Mouse (Mus musculus) cerebellum, adult 2 months (tissue): ENCODE data around the gene Camkv.

Source experiments
- CTCF ChIP-seq: fragments of 200-500 bp; IDR thresholded peaks from 2 replicates; pipeline ENCODE4 v1.5.1; 2011; ENCODE audit warnings: low read depth, mild to moderate bottlenecking, control low read depth, low read length, moderate library complexity, borderline replicate concordance; ENCODE audit not compliant: insufficient read depth
- POLR2A ChIP-seq: fragments of 200-500 bp; IDR thresholded peaks from 2 replicates; pipeline ENCODE4 v1.6.1; 2011; ENCODE audit warnings: low read length, control low read depth, borderline replicate concordance; ENCODE audit not compliant: insufficient read depth

DNA sequence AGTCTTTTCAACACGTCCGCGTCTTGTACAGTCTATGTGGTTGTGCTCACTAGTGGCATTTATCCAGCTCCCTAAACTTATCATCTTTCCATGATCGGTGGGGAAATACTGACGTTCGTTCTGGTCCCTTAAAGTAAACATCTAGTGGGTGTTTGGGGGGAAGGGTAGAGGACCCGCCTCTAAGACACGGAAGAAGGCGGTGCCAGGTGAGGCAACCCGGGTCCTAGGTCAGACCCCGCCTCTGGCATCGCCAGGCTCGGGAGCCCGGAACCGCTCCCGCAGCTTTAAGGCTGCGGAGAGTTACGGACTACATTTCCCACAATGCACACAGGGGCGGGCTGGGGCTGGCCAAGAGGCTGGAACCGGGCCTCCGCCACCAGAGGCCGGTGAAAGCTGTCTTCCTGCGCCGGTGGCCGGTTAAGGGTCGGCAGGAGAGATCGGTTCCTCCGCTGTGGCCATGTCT lies 47.6 kb upstream of the Camkv start, which contains the start of gene Mon1a:
- TF ChIP-seq CTCF (no peak), POLR2A (peak; percentile 63; the same call in 1 of the 2 replicates)
